Mouse (Mus musculus) limb, embryonic 10.5 days (tissue): ENCODE measurements around the gene Apex1. TPM values are rescaled to one million over a fixed set of nuclear protein-coding genes. Genes with fewer than 3 reads are reported as not detected.
A peak's percentile ranks its signal among the peaks of the same experiment; 100 is the strongest.
"Not testable (repeated sequence)": the region's sequence is repeated elsewhere in the genome, so short reads cannot be mapped to it uniquely, and the experiment has no call there.

Experiments
- DNase-seq: peaks from one replicate; pipeline ENCODE4 v3.0.0-alpha.2; 2017; ENCODE audit warnings: low spot score
- H3K27ac ChIP-seq: fragments of 300-500 bp; sonication (generic); 2 replicates; pipeline ENCODE4 v1.5.1; 2016; ENCODE audit warnings: mild to moderate bottlenecking
- H3K27me3 ChIP-seq: fragments of 300-500 bp; sonication (generic); 2 replicates; pipeline ENCODE4 v1.6.1; 2016; ENCODE audit warnings: low read depth, mild to moderate bottlenecking; ENCODE audit not compliant: poor library complexity, severe bottlenecking
- H3K36me3 ChIP-seq: fragments of 300-500 bp; sonication (generic); 2 replicates; pipeline ENCODE4 v1.6.1; 2016; ENCODE audit warnings: mild to moderate bottlenecking, moderate library complexity
- H3K4me1 ChIP-seq: fragments of 300-500 bp; sonication (generic); 2 replicates; pipeline ENCODE4 v1.6.1; 2016
- H3K4me3 ChIP-seq: fragments of 300-500 bp; sonication (generic); 2 replicates; pipeline ENCODE4 v1.5.1; 2016; ENCODE audit warnings: mild to moderate bottlenecking, moderate library complexity
- H3K9me3 ChIP-seq: fragments of 300-500 bp; sonication (generic); replicated peaks from 2 replicates; pipeline ENCODE4 v1.6.1; 2016; ENCODE audit warnings: mild to moderate bottlenecking
- WGBS: fragments of 180-500 bp; shearing (Covaris S2); methylation state at CpG from one replicate; pipeline ENCODE4 v1.1.7; 2016; 5-methylcytosine and 5-hydroxymethylcytosine counted together
- polyA plus RNA-seq: library from polyadenylated mRNA; unstranded; fragments of >200 nt; fragmentation: Nextera tagmentation; extraction: Ambion mirVana; gene quantifications from 2 replicates; pipeline ENCODE4 v1.2.1, GENCODE M21; 2016

Apex1 gene
- polyA plus RNA-seq, 1 experiment from 2014 or later, result 526 TPM

- H3K36me3 ChIP-seq, H3K27ac ChIP-seq, H3K9me3 ChIP-seq, H3K4me3 ChIP-seq, DNase-seq: not testable (repeated sequence)
- Histone ChIP-seq H3K27me3 (peaks cover 32% of the 10 kb centered on the region), H3K4me1 (peaks cover 13% of the 10 kb centered on the region)
- WGBS, result 98% methylated on average over 2 of the region's 2 CpGs
Measured at GRCm38 (mm10) chr14:50897992-50898391, 26.8 kb upstream of the Apex1 start.

DNA sequence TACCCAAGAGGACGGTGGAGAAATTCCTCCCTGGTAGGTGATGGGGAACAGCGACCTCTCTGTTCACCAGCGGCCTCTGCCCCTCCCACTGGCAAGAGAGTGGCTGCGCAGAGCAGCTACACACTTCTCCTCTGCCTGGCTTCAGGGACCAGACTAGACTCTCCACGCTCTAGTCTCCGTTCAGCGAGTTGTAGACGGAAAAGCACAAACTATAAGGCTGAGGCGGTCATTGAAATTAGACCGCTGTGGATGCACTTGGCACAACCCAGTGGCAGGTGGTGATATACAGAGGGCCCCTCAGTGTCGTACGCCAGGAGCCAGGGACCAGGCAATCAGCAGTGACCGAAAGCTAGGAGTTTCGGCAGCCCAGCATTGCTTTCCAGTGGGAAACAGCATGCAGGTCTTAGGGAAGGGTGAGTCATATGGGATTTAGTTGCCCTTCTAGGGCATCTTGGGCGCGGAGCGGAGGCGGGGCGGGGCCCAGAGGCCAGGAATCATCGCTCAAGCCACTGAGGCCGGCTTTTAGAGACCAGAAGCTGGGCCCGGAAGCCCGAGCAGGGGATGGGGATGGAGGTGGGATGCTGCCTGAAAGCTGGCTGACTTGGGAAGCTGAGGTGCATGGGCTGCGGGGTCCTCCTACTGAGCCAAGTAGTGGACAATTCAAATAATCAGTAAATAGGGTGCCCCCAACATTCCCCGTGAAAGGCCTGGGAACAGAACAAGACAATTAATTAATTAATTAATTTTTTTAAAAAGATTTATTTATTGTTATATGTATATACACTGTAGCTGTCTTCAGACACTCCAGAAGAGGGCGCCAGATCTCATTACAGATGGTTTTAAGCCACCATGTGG lies 20.6 kb upstream of the Apex1 start:
- peak overlapping the region; percentile 66; the same call in 1 of the 2 replicates for H3K27ac ChIP-seq
- H3K4me3 ChIP-seq, result peak overlapping the region; percentile 53
- 4% methylated on average over 26 of the region's 26 CpGs for WGBS

GRCm38 (mm10) chr14:50904828-50905129 lies 20.0 kb upstream of the Apex1 start:
- H3K27me3 ChIP-seq, result no peaks in the 10 kb centered on the region
- H3K9me3 ChIP-seq, result no peaks in the 10 kb centered on the region
- DNase-seq, result no peak
- H3K4me3 ChIP-seq, result no peak overlapping the region
- no peaks in the 10 kb centered on the region for H3K36me3 ChIP-seq
- 87% methylated on average over 4 of the region's 4 CpGs for WGBS
- peaks cover 8% of the 10 kb centered on the region for H3K4me1 ChIP-seq
- H3K27ac ChIP-seq, result no peak overlapping the region

More for the DNA sequence above, 20.6 kb upstream of the Apex1 start:
- no peaks in the 10 kb centered on the region for H3K36me3 ChIP-seq
- no peaks in the 10 kb centered on the region for H3K9me3 ChIP-seq
- H3K4me1 ChIP-seq, result peaks cover 8% of the 10 kb centered on the region
- no peaks in the 10 kb centered on the region for H3K27me3 ChIP-seq
- peak; percentile 66 for DNase-seq

- DNase-seq, H3K36me3 ChIP-seq, H3K27ac ChIP-seq, H3K4me1 ChIP-seq, H3K4me3 ChIP-seq, H3K9me3 ChIP-seq, H3K27me3 ChIP-seq: not testable (repeated sequence)
Measured at GRCm38 (mm10) chr14:50905327-50905726, 19.4 kb upstream of the Apex1 start.

GRCm38 (mm10) chr14:50908126-50908525 lies 16.6 kb upstream of the Apex1 start:
- 84% methylated on average over 4 of the region's 4 CpGs for WGBS

GRCm38 (mm10) chr14:50911356-50911755 lies 13.4 kb upstream of the Apex1 start:
- Histone ChIP-seq H3K9me3 (no peaks in the 10 kb centered on the region), H3K27ac (no peak overlapping the region), H3K36me3 (peaks cover 58% of the 10 kb centered on the region), H3K27me3 (no peaks in the 10 kb centered on the region), H3K4me1 (no peaks in the 10 kb centered on the region), H3K4me3 (no peak overlapping the region)
- 65% methylated on average over 3 of the region's 3 CpGs for WGBS
- no peak for DNase-seq

More at GRCm38 (mm10) chr14:50908126-50908525, 16.6 kb upstream of the Apex1 start:
- Histone ChIP-seq H3K4me1 (peaks cover 8% of the 10 kb centered on the region), H3K27me3 (no peaks in the 10 kb centered on the region), H3K27ac (no peak overlapping the region), H3K9me3 (no peaks in the 10 kb centered on the region), H3K36me3 (peaks cover 27% of the 10 kb centered on the region), H3K4me3 (no peak overlapping the region)
- no peak for DNase-seq

GRCm38 (mm10) chr14:50923437-50923836 lies 1.3 kb upstream of the Apex1 start:
- Histone ChIP-seq H3K27ac (peak overlapping the region; percentile 95; the same call in 1 of the 2 replicates), H3K4me1 (peaks cover 19% of the 10 kb centered on the region), H3K36me3 (peaks cover 52% of the 10 kb centered on the region), H3K4me3 (peak overlapping the region; percentile 87)
- not testable (repeated sequence) for H3K9me3 ChIP-seq, H3K27me3 ChIP-seq, DNase-seq
- WGBS, result 73% methylated on average over 1 of the region's 1 CpGs

DNA sequence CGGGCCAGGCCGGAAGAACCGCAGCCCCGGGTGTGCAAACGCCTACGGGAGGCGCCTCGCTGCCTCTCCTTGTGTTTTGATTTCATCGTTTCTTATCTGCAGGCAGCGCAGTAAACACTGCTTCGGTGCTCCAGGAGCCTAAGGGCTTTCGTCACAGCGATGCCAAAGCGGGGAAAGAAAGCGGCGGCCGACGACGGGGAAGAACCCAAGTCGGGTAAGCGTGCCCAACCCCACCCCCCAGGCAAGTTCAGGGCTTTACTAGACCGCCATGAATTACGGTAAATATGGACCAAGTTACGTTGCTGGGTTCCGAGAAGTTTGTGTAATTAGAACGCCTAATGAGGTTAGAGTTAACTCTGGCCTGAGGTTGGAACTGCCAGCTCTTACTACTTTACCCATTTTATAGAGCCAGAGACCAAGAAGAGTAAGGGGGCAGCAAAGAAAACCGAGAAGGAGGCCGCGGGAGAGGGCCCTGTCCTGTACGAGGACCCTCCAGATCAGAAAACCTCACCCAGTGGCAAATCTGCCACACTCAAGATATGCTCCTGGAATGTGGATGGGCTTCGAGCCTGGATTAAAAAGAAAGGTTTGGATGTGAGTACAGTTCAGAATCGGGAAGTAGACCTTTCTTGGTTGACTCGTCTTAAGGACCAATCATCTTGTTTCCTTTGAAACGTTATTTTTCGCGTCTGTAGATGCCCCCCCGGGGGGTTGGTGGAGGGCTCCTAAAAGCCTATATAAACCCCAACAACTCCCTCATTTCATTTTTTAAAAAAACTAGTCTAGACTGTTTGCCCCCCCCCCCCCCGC lies 548 bp downstream of the Apex1 start:
- Histone ChIP-seq H3K27me3 (no peaks in the 10 kb centered on the region), H3K36me3 (peaks cover 45% of the 10 kb centered on the region), H3K9me3 (no peaks in the 10 kb centered on the region), H3K27ac (peak overlapping the region; percentile 95), H3K4me1 (peaks cover 31% of the 10 kb centered on the region), H3K4me3 (peak overlapping the region; percentile 87)
- 2% methylated on average over 38 of the region's 38 CpGs for WGBS
- DNase-seq, result peak; percentile 41

GRCm38 (mm10) chr14:50927366-50927765 lies 2.6 kb downstream of the Apex1 start:
- no peak for DNase-seq
- no peaks in the 10 kb centered on the region for H3K27me3 ChIP-seq
- H3K4me3 ChIP-seq, result no peak overlapping the region
- peaks cover 40% of the 10 kb centered on the region for H3K4me1 ChIP-seq
- H3K27ac ChIP-seq, result no peak overlapping the region
- peaks cover 39% of the 10 kb centered on the region for H3K36me3 ChIP-seq
- WGBS, result 71% methylated on average over 3 of the region's 3 CpGs
- no peaks in the 10 kb centered on the region for H3K9me3 ChIP-seq

DNA sequence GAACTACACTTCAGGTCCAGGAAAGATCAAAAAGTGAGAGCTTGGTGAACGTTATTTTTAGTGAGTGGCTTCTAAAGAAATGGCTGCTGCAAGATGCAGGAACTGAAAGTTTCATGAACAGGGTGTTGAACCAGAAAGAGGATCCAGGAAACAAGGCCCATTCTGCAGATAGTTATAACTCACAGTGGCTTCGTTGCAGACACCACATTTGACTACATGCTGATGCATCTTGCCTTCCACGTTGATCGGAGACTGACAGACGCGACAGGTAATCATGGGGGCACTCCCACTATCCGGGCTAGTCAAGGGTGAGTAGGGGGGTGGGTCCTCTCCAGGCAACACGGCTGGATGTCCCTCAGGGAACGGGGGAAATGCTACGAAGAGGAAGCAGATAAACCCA lies 5.2 kb downstream of the Apex1 start:
- Histone ChIP-seq H3K27ac (peak overlapping the region; percentile 92), H3K9me3 (no peaks in the 10 kb centered on the region), H3K4me1 (peaks cover 35% of the 10 kb centered on the region), H3K27me3 (no peaks in the 10 kb centered on the region), H3K4me3 (peak overlapping the region; percentile 85), H3K36me3 (peaks cover 39% of the 10 kb centered on the region)
- whole genome bisulfite sequencing, result 18% methylated on average over 10 of the region's 10 CpGs
- no peak for DNase-seq

- Histone ChIP-seq H3K36me3 (peaks cover 39% of the 10 kb centered on the region), H3K27me3 (no peaks in the 10 kb centered on the region), H3K27ac (peak overlapping the region; percentile 92), H3K4me1 (peaks cover 35% of the 10 kb centered on the region), H3K9me3 (no peaks in the 10 kb centered on the region), H3K4me3 (peak overlapping the region; percentile 85)
- WGBS, result under 1% methylated on average over 34 of the region's 38 CpGs
- no peak for DNase-seq
Measured at GRCm38 (mm10) chr14:50930377-50930753, 5.6 kb downstream of the Apex1 start.

DNA sequence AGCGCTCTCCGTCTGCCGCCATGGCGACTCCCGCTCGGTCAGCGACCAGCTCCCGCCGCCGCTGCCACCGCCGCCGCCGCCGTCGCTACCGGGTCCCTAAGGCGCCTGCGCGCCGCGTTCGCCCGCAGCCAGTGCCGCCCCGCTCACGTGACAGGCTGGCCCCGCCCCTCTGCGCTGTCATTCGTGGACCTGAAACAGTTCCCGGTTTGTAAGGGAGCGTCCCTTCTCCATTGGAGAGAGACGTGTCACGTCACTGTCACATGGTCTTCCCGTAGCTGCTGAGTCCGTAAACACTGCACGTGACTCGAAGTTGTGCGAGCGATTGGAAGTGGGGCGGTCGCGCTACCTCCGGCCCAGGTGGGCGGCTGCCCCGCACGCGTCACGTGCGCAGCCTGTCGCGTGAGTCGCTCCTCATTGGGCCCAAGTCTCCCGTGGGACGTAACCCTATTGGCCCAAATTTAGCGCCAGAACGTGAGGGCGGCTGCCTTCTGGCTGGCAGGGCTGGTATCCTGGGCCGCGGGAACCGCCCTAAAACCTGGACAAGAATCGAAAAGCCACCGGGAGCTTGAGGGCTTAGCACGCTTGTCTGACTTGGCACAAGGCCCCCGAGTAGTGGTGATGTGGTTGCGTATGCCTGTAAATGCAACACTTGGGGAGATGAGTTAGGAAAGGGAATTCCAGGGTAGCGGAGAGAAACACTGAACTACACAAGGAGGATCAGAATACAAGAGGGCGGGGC lies 6.2 kb downstream of the Apex1 start, which contains the start of the genes Pip4p1 and Pnp:
Gene Pip4p1, minus strand, starts transcription at position 103 of the 739 bp plus-strand sequence.
Gene Pnp, plus strand, starts transcription at position 329 of the 739 bp plus-strand sequence.
- Histone ChIP-seq H3K4me3 (peak within 1 kb of the TSS; percentile 85), H3K36me3 (peaks cover 37% of the 10 kb centered on the region), H3K27me3 (no peaks in the 10 kb centered on the region), H3K4me1 (peaks cover 34% of the 10 kb centered on the region), H3K27ac (peak within 1 kb of the TSS; percentile 92), H3K9me3 (no peaks in the 10 kb centered on the region)
- peak; percentile 99 for DNase-seq
- under 1% methylated on average over 68 of the region's 68 CpGs for WGBS
